Mouse (Mus musculus) CD4-positive, CD25-positive, alpha-beta regulatory T cell, adult 9 weeks (primary cell): ENCODE measurements around the gene Samd14. TPM values are rescaled to one million over a fixed set of nuclear protein-coding genes. Genes with fewer than 3 reads are reported as not detected.

Source experiments
- polyA plus RNA-seq: library from polyadenylated mRNA; unstranded; fragments of 100-300 nt; shearing (Covaris generic); gene quantifications from one replicate; pipeline ENCODE4 v1.2.1, GENCODE M21; 2017

Gene Samd14
- polyA plus RNA-seq, result 0.46 TPM

DNA sequence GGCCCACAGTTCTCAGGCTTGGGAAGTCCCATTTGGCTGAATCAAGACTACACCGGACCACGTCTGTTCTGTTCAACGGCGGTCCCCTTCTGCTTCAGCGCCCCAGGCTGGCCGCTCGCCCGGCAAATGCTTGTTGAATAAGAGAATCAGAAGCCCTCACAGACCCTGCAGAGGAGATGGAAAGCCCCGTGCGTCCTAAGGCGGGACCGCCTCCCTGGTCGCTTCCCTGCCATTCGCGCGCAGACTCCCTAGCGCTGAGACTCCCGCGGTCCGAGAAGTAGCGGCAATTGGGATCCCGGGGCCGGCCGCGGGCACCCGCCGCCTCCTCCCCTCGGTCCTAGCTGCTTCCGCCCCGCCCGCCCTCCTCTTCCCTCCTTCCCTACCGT lies at the start of gene Samd14:
Gene Samd14 (plus strand): TSS at position 251 of the 386 bp plus-strand sequence.

DNA sequence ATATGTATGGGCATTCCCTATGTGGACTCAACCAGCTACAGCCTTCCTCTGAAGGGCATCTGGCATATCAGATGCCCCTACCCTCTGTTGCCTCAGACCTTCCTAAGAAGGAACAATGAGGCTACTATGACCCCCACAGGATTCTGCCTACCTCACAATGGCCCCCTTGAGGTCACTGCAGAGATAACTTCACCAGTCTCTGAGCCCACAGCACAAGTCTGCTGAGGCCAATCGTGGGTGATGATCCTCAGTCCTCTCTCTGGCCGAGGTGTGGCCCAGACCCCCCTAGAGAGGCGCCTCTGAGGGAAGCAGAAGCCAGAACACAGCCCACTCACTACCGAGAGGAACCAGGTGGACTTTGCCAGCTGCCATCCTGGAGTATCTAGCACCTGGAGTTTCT lies 42.3 kb upstream of the Samd14 start, which contains the start of gene Hils1:
Gene Hils1 (plus strand): TSS at position 175 of the 400 bp plus-strand sequence.

DNA sequence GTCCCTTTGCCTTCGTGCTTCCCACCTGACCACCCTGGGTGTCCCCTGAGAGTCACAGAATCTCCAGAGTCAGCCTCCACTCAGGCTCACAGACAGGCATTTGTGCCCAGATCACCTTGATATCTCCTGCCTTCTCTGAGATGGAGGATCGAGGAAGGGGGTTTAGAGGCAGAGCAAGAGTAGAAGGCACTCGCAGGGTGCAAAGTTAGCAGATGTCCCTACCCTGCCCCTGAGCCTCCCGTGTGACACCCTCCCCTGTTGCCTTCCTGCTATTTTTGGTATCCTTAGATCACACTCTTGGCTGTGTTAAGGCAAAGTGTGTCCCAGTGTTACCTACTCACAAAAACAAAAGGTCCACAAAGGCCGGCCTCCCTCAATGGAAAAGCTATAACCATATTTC lies 33.5 kb upstream of the Samd14 start, which contains the start of gene Sgca:
Gene Sgca (minus strand): TSS at position 129 of the 400 bp plus-strand sequence.

DNA sequence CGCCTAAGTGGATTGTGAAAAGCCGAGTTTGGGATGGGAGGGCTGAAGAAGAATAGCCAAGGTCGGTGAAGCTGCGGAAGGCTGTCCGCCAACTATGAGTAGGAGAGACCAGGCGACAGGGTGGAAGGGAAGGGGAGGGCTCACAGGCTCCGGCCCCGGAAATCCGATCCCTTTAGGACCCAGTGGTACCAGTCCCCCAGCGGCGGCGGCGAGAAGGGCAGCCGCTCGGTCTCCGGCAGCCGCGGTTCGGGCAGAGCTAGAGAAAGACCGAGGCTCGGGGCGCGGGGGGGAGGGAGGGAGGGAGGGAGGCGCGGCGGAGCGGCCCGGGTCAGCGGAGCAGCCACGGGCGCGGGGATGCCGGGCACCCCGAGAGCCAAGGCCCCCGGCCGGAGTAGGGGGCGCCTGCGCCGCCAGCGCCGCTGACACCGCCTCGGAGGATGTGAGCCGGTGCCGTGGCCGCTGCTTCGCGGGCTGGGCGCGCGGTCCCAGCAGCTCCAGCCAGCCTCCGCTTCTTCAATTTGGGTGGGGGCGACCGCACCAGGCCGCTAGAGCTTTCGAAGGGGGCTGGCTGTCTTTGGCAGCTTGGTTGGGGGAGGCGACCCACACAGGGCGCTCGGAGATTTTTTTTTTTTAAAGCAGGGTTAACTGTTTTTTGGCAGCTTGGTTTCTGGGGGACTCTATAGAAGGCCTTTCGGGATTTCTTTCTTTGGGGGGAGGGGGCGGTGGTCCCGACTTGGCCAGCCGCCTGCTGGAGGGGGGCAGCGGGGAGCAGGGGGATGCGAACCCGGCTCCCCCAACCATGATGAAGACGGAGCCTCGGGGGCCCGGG lies 18.7 kb upstream of the Samd14 start, which contains the start of gene Ppp1r9b:
Gene Ppp1r9b (plus strand): TSS at position 287 of the 829 bp plus-strand sequence.

DNA sequence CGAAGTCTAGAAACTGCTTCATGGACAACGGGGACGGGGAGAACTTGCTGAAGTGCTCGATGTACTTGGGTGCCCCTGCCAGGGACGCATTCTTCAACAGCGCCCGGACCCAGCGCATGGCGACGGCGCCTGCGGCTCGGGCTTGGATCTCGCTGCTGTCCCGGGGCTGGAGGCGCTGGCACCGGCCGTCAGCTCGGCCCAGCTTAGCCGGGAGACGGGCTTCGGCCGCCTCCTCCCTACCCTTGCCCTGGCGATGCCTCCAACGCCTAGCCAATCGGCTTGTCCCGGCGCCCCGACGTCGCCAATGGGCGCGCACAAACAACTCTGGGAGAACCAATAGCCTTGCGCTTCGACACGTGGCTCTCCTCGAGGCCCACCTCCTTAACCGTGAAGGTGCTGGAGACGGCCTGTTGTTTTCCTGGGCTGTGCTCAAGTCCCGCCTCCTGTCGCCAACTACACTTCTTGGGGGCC lies 31.5 kb downstream of the Samd14 start, which contains the start of gene Pdk2:
Gene Pdk2 (minus strand): TSS at position 216 of the 471 bp plus-strand sequence.

Other genes with a start within 250 kb of the Samd14 start
- not detected for gene Tmem92, start 227.2 kb upstream of the Samd14 start, polyA plus RNA-seq
- gene Col1a1, start 73.7 kb upstream of the Samd14 start, polyA plus RNA-seq, result 0.25 TPM
- gene Hils1, start 42.3 kb upstream of the Samd14 start, polyA plus RNA-seq, result not detected
- not detected for gene Sgca, start 33.6 kb upstream of the Samd14 start, polyA plus RNA-seq
- gene Ppp1r9b, start 18.8 kb upstream of the Samd14 start, polyA plus RNA-seq, result 11.5 TPM
- 13.0 TPM for gene Pdk2, start 31.5 kb downstream of the Samd14 start, polyA plus RNA-seq
- 1.0 TPM for gene Itga3, start 66.9 kb downstream of the Samd14 start, polyA plus RNA-seq
- gene Dlx3, start 110.2 kb downstream of the Samd14 start, polyA plus RNA-seq, result not detected
- not detected for gene Dlx4, start 136.4 kb downstream of the Samd14 start, polyA plus RNA-seq